Mouse (Mus musculus): ENCODE measurements around the gene AA986860. TPM values are rescaled to one million over a fixed set of nuclear protein-coding genes. Genes with fewer than 3 reads are reported as not detected.
A peak's percentile ranks its signal among the peaks of the same experiment; 100 is the strongest.

The AA986860 gene
- total RNA-seq, 2 experiments from 2014 or later, result 0.57 to 0.73 TPM

DNA sequence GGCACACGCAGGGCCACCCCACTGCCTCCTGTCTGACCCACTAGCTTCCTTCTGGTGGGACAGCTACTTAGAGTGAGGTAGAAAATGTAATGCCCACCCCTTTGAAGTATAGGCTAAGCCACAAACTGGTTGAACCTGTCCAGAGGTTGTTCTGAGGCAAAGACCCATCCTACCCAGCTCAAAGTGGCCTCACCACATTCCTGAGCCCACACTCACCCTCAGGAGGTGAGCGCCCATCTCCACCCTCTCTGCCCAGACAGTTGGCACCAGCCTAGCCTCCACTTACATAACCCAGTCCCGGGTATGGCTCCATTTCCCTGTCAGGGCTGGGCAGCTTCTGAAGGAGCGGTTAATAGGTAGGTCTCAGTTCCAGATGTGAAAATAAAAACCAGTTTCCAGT is 38.7 kb downstream of the AA986860 start:
- intact Hi-C loops (cut with DNase I), result no loop called here
- no peak for DNase-seq

DNA sequence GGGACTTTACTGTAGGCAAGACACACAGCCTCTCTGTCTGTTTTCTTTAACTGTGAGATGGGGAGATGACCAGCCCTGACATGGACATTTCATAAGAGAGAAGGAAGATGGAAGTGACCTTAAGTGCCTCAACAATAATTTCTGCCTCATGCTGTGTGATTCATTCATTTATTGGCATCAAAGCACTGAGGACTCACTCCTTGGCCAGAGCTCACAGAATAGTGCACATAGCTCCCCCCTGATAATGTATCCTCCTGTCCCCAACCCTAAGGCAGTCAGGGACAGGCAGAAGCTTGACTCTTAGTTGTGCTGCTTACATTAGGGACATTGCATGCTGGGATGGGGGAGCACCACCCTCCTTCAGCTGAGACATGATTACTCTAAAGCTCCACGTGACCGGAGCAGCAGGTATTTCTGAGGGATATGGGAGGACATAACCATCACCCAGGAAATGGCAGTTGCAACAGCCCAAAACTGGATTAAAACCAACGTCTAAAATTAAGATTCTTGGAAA is 39.3 kb downstream of the AA986860 start:
- no peak for DNase-seq
- intact Hi-C loops (cut with DNase I), result no loop called here

DNA sequence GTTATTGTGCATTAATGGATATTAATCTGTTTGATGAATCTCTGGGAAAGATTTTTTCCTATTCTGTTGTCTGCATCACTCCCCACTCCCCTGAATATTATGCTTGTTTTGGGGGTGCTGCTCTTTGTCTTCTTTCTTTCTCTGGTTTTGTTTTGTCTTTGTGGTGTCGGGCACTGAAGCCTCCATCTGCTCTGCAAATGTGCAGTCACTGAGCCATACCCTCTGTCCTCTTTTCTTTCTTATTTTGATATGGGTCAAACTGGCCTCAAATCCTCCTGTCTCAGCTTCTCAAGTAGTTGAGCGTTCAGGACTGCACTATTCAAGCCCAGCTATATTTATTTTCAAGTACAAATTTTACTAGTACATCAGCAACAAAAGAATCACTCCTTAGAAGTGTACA is 43.5 kb downstream of the AA986860 start:
- DNase-seq, result no peak
- intact Hi-C loops (cut with DNase I), result loop anchor here (5.0 kb wide), 1 partner anchor 83 kb away; no protein-coding TSS in a partner anchor

DNA sequence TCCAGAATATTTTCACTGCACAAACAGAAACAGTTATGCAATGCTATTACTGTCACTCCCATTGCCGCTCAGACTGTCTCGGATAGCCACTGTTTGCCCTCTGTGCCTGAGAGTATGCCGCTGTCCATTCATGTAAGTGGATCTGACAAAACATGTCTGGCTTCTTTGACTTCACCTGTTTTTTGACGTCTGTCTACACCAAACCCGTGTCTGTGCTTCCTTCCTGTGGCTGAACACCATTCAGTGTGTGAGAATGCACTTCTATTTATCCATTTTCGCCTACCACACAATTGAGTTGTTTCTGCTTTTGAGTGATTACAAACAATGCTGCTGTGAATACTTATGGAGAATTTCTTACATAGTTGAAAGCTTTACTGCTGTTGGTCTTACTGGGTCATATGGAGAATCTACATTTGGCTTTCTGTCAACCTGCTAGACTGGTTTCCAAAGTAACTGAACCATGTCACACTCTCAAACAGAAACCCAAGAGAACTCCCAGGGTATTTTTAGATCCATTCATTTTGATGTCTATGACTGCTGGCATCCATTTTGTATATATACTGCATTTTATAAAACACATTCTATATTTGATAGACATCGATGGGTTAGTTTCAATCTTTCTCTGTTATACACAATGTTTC is 44.0 kb downstream of the AA986860 start:
- intact Hi-C loops (cut with DNase I), result loop anchor here (5.0 kb wide), 1 partner anchor 84 kb away; no protein-coding TSS in a partner anchor
- no peak for DNase-seq

DNA sequence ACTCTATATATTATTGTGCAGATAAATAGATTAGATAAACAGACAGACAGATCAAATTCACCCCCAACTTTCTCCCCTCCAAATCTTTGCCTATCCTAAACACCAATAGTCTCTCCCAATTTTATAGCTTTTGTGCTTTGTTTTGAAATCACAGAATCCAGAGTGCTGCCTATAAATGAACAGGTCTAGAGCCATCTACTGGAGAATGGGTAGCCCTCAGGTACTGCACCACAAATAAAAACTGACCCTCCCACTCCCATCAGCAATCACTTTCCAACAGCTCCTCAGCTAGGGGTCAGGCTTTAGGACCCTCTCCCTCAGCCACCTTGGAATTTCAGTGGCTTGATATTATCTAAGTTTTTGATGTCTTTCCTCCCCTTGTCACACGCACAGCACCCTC is 44.9 kb downstream of the AA986860 start:
- intact Hi-C loops (cut with DNase I), result loop anchor here (5.0 kb wide), 1 partner anchor 84 kb away; no protein-coding TSS in a partner anchor
- no peak for DNase-seq

DNA sequence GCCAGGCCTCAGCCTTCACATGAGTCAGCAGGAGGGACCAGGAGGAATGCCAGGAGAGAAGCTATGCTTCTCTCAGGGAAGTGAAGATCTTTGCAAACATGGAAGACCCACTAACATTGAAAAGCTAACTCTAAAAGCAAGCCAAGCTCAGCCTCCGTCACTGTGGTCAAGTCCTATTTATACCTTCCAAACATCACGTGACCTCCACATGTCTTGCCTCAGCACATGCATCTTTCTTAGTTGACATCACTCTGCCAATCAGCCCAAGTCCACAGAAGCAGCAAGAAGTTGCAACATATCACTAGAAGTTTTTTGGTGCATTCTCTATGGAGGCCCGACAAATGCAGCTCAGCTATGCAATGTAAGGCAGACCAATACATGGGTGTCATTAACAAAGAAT is 48.1 kb downstream of the AA986860 start:
- DNase-seq, result no peak
- intact Hi-C loops (cut with DNase I), result loop anchor here (5.0 to 10.0 kb wide), 3 partner anchors 88 to 235 kb away; no protein-coding TSS in a partner anchor

DNA sequence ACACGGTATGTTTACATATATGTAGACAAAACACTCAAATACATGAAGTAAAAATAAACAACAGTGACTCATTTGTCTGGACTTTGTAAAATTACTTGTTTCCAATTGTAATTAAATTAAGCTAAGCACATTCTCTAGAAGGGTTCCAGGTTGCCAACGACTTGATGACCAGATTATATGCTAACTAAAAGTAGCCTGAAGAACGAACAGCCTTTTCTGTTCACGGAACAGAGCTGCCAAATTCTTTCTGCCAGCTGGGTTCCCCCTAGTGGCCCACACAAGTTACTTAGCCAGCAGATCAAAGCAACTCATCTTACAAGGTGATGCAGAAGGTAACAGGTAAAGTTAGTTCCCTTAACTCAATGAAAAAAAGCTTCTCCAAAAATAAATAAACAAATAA is 52.3 kb downstream of the AA986860 start:
- intact Hi-C loops (cut with DNase I), result loop anchor here (2.0 to 10.0 kb wide), 3 partner anchors 67 to 239 kb away; partner anchors contain the start of gene Yod1
- DNase-seq, result peak in 1 of 2 experiments; percentile 30

DNA sequence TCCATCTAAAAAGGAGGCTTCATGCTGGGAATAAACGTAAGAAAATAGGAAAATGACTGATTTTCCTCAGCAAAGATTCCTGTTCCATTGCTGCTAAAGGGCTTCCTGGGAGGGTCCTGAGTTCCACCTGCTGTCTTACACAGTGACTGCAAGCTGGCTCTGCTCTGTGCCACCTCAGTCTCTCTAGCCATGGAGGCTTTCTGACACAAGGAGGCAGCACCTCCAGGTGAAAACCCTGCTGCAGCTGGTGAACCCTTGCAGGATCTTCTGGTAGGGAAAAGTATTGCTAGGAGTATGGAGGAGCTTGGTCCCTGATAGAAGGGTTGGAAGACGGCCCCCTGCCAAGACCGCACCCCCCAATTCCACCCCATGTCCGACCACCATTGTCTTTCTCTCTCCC is 55.2 kb downstream of the AA986860 start:
- DNase-seq, result peak in 1 of 2 experiments; percentile 5
- intact Hi-C loops (cut with DNase I), result loop anchor here (10.0 kb wide), 2 partner anchors 212 to 242 kb away; no protein-coding TSS in a partner anchor

DNA sequence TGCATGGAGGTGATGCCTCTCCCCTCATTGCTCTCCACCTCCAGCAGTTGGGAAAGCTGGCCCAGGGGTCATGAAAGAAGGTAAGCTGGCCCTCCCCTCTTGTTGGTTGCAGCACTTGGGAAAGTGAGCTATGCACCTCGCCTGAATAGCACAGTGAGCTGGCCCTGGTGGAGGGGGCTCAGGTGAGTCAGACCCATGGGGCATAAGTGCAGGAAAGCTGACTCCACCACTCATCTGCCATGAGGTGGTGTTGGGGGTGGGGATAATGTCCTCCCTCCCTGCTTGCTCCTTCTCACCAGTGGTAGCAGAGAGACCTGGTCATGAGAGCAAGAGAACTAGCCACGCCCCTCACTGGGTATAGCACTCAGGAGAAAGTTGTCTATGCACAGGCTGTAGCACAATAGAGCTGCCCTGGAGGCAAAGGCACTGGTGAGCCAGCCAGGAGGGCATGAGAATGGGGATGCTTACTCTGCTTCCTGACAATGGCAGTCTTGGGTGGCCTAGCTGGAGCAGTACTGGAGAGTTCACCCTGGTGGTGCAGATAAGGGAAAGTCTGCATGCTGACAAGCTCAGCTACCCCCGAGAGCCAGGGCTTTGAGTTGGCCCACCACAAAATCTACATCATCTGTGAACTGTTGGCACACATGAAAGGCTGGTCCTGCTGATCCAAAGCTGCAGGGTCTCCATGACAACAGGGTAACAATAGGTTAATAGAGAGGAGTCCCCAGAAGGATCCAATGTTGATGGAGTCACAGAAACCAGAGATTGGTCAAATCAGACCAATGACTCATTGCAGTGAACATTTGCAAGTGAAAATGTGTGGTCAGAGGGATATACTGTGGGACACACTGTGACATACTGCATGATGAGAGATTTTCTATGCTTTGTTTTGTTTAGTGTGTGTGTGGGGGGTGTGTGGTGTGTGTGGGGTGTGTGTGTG is 58.0 kb downstream of the AA986860 start:
- DNase-seq, result no peak

More for the DNA sequence above, 58.0 kb downstream of the AA986860 start:
- intact Hi-C loops (cut with DNase I), result loop anchor here (10.0 kb wide), 2 partner anchors 215 to 245 kb away; no protein-coding TSS in a partner anchor

Other genes starting within 250 kb of the AA986860 start
- not detected for gene Zp3r, start 102.4 kb upstream of the AA986860 start, total RNA-seq (2021)
- gene C4bp, start 70.3 kb upstream of the AA986860 start, total RNA-seq (2021), result not detected
- gene Gm29427, start 16.2 kb upstream of the AA986860 start, total RNA-seq (2021), result not detected
- gene Yod1, start 14.6 kb upstream of the AA986860 start, total RNA-seq (2021), result 1 to 10 TPM; 6.3 to 6.6 TPM
- 10 to 100 TPM; 65.7 to 70.8 TPM for gene Pfkfb2, start 2.7 kb upstream of the AA986860 start, total RNA-seq (2021)
- under 1 TPM; 0.17 to 0.41 TPM for gene Fcamr, start 68.9 kb downstream of the AA986860 start, total RNA-seq (2021)
- under 1 TPM in 1 of 2 experiments, not detected in 1; 0.19 TPM for gene Pigr, start 94.7 kb downstream of the AA986860 start, total RNA-seq (2021)
- under 1 TPM; 0.41 to 0.61 TPM for gene Fcmr, start 133.7 kb downstream of the AA986860 start, total RNA-seq (2021)
- not detected for gene Il24, start 155.5 kb downstream of the AA986860 start, total RNA-seq (2021)
- gene Il20, start 179.5 kb downstream of the AA986860 start, total RNA-seq (2021), result not detected
- not detected for gene Il19, start 208.1 kb downstream of the AA986860 start, total RNA-seq (2021)